Mouse (Mus musculus) heart, postnatal 0 days (tissue): ENCODE results near the gene Fyttd1.

ENCODE experiments used
- CTCF ChIP-seq: IDR thresholded peaks from 2 replicates; pipeline ENCODE4 v1.5.1; 2016; ENCODE audit warnings: antibody characterized with exemption, control low read depth, low read depth
- EP300 ChIP-seq: IDR thresholded peaks from 2 replicates; pipeline ENCODE4 v1.6.1; 2016; ENCODE audit warnings: antibody characterized with exemption, low read depth

- no peak for TF ChIP-seq CTCF
- TF ChIP-seq EP300: no peak
These were observed 18.3 kb upstream of the Fyttd1 start for GRCm38 (mm10) chr16:32858771-32859636.
